Mouse (Mus musculus) heart, embryonic 15.5 days (tissue): ENCODE data around the gene Gm3667. TPM values are rescaled to one million over a fixed set of nuclear protein-coding genes. Genes with fewer than 3 reads are reported as not detected.
A peak's percentile ranks its signal among the peaks of the same experiment; 100 is the strongest.
"Not testable (repeated sequence)": the region's sequence is repeated elsewhere in the genome, so short reads cannot be mapped to it uniquely, and the experiment has no call there.

Source experiments
- ATAC-seq: fragments of 200-750 bp; cut with Nextera tagmentation; replicated peaks from 2 replicates; pipeline ENCODE4 v1.8.0; 2017; ENCODE audit warnings: low read depth, moderate TSS enrichment; ENCODE audit not compliant: insufficient number of reproducible peaks, insufficient read depth, low FRiP score
- H3K27ac ChIP-seq: fragments of 300-500 bp; sonication (generic); 2 replicates; pipeline ENCODE4 v1.5.1; 2015; ENCODE audit warnings: mild to moderate bottlenecking, inconsistent platforms
- H3K27me3 ChIP-seq: fragments of 300-500 bp; sonication (generic); 2 replicates; pipeline ENCODE4 v1.6.1; 2015; ENCODE audit warnings: inconsistent platforms
- H3K36me3 ChIP-seq: fragments of 300-500 bp; sonication (generic); 2 replicates; pipeline ENCODE4 v1.6.1; 2015; ENCODE audit warnings: mild to moderate bottlenecking, inconsistent platforms
- H3K4me1 ChIP-seq: fragments of 300-500 bp; sonication (generic); replicated peaks from 2 replicates; pipeline ENCODE4 v1.6.1; 2015; ENCODE audit warnings: inconsistent platforms
- H3K4me2 ChIP-seq: fragments of 300-500 bp; sonication (generic); 2 replicates; pipeline ENCODE4 v1.6.1; 2015; ENCODE audit warnings: inconsistent platforms, mild to moderate bottlenecking, moderate library complexity
- H3K4me3 ChIP-seq: fragments of 300-500 bp; sonication (generic); 2 replicates; pipeline ENCODE4 v1.5.1; 2015; ENCODE audit warnings: mild to moderate bottlenecking, inconsistent platforms
- H3K9ac ChIP-seq: fragments of 300-500 bp; sonication (generic); 2 replicates; pipeline ENCODE4 v1.6.1; 2015; ENCODE audit warnings: mild to moderate bottlenecking, inconsistent platforms
- H3K9me3 ChIP-seq: fragments of 300-500 bp; sonication (generic); replicated peaks from 2 replicates; pipeline ENCODE4 v1.6.1; 2016; ENCODE audit warnings: inconsistent platforms
- WGBS: fragments of 180-500 bp; shearing (Covaris S2); methylation state at CpG from one replicate; pipeline ENCODE4 v1.1.7; 2015; ENCODE audit warnings: mixed read lengths; 5-methylcytosine and 5-hydroxymethylcytosine counted together
- polyA plus RNA-seq: library from polyadenylated mRNA; unstranded; fragments of >200 nt; fragmentation: Nextera tagmentation; extraction: Ambion mirVana; gene quantifications from 2 replicates; pipeline ENCODE4 v1.2.1, GENCODE M21; 2015

Gene Gm3667
- polyA plus RNA-seq: 0.67 and 0.78 TPM in 2 replicates

DNA sequence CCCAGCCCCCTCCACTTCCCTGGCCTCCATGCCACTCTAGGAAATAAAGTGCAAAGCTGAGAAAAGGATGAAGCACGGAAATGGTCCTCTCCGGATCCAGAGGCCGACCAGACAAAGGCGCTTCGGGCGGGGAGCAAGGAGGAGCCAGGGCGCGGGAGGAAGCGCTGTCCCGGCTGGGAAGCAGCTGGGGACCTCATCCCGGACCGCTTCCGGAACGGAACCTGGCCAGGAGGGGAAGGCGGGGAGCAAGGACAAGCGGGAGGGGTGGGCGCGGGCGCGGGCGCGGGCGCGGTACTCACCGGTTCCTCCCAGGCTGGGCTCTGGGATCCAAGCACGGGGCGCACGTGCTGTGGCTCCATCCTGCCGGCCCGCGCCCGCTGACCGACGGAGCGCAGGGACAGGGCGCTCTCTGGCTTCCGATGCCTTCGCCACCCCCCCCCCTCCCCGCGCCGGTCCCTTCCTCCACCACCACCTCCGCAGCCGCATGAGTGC is at the start of gene Gm3667:
Gm3667 (minus strand) TSS at position 442 of the 492 bp plus-strand sequence.
- H3K4me3 ChIP-seq: peak within 1 kb of the TSS; percentile 44
- H3K27ac ChIP-seq, ATAC-seq, H3K9me3 ChIP-seq, H3K27me3 ChIP-seq, H3K36me3 ChIP-seq, H3K9ac ChIP-seq, H3K4me1 ChIP-seq: not testable (repeated sequence)
- peak within 1 kb of the TSS; percentile 68 for H3K4me2 ChIP-seq
- WGBS: 1% methylated on average over 25 of the region's 43 CpGs

GRCm38 (mm10) chr14:6899881-6900280 is 10.1 kb upstream of the Gm3667 start:
- not testable (repeated sequence) for ATAC-seq, H3K4me1 ChIP-seq, H3K36me3 ChIP-seq, H3K4me2 ChIP-seq, H3K4me3 ChIP-seq, H3K27ac ChIP-seq, H3K9me3 ChIP-seq, H3K9ac ChIP-seq, H3K27me3 ChIP-seq
- WGBS: 95% methylated on average over 19 of the region's 24 CpGs

- H3K4me2 ChIP-seq: peak overlapping the region; percentile 68
Measured at GRCm38 (mm10) chr14:6888811-6889210, 951 bp downstream of the Gm3667 start.

GRCm38 (mm10) chr14:6840211-6840610 is 49.6 kb downstream of the Gm3667 start, which contains the start of gene Gm3642:
Gene Gm3642, minus strand, starts transcription at chr14:6840311.
- ATAC-seq, H3K36me3 ChIP-seq, H3K27ac ChIP-seq, H3K9ac ChIP-seq, H3K4me2 ChIP-seq, H3K4me1 ChIP-seq, H3K4me3 ChIP-seq, H3K9me3 ChIP-seq, H3K27me3 ChIP-seq: not testable (repeated sequence)
- WGBS: no CpG with 5 or more reads among the region's 3 CpGs

More at GRCm38 (mm10) chr14:6888811-6889210, 951 bp downstream of the Gm3667 start:
- not testable (repeated sequence) for H3K9me3 ChIP-seq, H3K36me3 ChIP-seq, H3K9ac ChIP-seq, H3K4me1 ChIP-seq, ATAC-seq, H3K27ac ChIP-seq, H3K27me3 ChIP-seq
- peak overlapping the region; percentile 44; the same call in 1 of the 2 replicates for H3K4me3 ChIP-seq
- WGBS: 7% methylated on average over 5 of the region's 5 CpGs

DNA sequence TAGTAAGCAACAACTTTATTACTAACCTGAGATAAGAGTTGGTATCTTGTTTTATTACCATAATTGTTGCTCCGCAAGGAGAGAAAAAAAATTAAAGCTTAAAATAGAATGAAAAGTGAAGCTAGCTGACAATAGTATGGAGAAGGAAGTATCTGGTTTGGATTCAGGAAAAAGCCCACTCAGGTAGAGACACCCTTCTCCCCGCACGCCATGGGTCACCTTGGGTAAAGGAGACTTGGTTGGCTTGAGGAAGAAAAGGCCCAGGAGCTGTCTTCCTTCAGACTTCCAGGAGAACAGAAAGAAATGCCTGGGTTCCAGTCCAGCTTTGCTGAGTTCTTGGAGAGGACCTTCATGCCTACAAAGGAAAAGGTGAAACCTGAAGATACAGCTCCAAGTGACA is 66.5 kb downstream of the Gm3667 start:
- ATAC-seq, H3K36me3 ChIP-seq, H3K9me3 ChIP-seq, H3K4me2 ChIP-seq, H3K4me1 ChIP-seq, H3K27ac ChIP-seq, H3K4me3 ChIP-seq, H3K27me3 ChIP-seq, H3K9ac ChIP-seq: not testable (repeated sequence)
- 84% methylated on average over 3 of the region's 3 CpGs for WGBS

Other genes with a start within 250 kb of the Gm3667 start
- not detected in 2 replicates for gene Gm10251, start 205.8 kb downstream of the Gm3667 start, polyA plus RNA-seq
- not detected in 2 replicates for gene Gm8050, start 169.7 kb downstream of the Gm3667 start, polyA plus RNA-seq
- 7.7 and 7.8 TPM in 2 replicates for gene Gm3636, start 147.6 kb downstream of the Gm3667 start, polyA plus RNA-seq
- gene Gm8362, start 115.6 kb downstream of the Gm3667 start, polyA plus RNA-seq: not detected in 2 replicates
- gene Gm3642, start 49.7 kb downstream of the Gm3667 start, polyA plus RNA-seq: not detected in 2 replicates
- not detected in 2 replicates for gene Gm6356, start 83.9 kb upstream of the Gm3667 start, polyA plus RNA-seq
- 0.10 and 0.25 TPM in 2 replicates for gene Gm10406, start 137.5 kb upstream of the Gm3667 start, polyA plus RNA-seq
- gene Gm3685, start 155.0 kb upstream of the Gm3667 start, polyA plus RNA-seq: not detected in 2 replicates
- gene Gm3696, start 210.7 kb upstream of the Gm3667 start, polyA plus RNA-seq: 1.1 and 1.7 TPM in 2 replicates
- gene Gm6676, start 235.4 kb upstream of the Gm3667 start, polyA plus RNA-seq: not detected in 2 replicates